Mouse (Mus musculus) G1E (cell line): ENCODE measurements around the gene Gm10198.

Experiments
- CTCF ChIP-seq: IDR thresholded peaks from 2 replicates; pipeline ENCODE4 v1.5.1; 2012; ENCODE audit warnings: low read depth, low read length, inconsistent platforms, mixed read lengths
- GATA1 ChIP-seq: IDR thresholded peaks from 2 replicates; pipeline ENCODE4 v1.6.1; 2012; ENCODE audit warnings: borderline replicate concordance, low read length, inconsistent platforms, mixed read lengths

GRCm38 (mm10) chr13:111580054-111580453 lies 12.5 kb upstream of the Gm10198 start:
- TF ChIP-seq CTCF (no peak), GATA1 (no peak)
